Mouse (Mus musculus): ENCODE results near the gene Dhrs11. TPM values are rescaled to one million over a fixed set of nuclear protein-coding genes. Genes with fewer than 3 reads are reported as not detected.
"Not testable (repeated sequence)": the region's sequence is repeated elsewhere in the genome, so short reads cannot be mapped to it uniquely, and the experiment has no call there.

Gene Dhrs11
- polyA plus RNA-seq (2015; fragmentation: Nextera tagmentation; extraction: Ambion mirVana) = 59.0 and 62.3 TPM in 2 replicates

- Histone ChIP-seq H3K36me3 (peaks cover 20% of the 10 kb centered on the region), H3K9me3 (replicated peaks) (no peaks in the 10 kb centered on the region), H3K4me2 (peak within 1 kb of the TSS; percentile 87), H3K9ac (peak within 1 kb of the TSS; percentile 88), H3K27ac (peak within 1 kb of the TSS; percentile 96), H3K27me3 (no peaks in the 10 kb centered on the region), H3K4me1 (replicated peaks) (peaks cover 37% of the 10 kb centered on the region), H3K4me3 (peak within 1 kb of the TSS; percentile 92)
- WGBS = under 1% methylated on average over 62 of the region's 62 CpGs
- peak; percentile 93 for ATAC-seq (replicated peaks; ENCODE audit: insufficient number of reproducible peaks, insufficient read depth, low FRiP score, low read depth)
These were observed at the start of gene Dhrs11 for GRCm38 (mm10) chr11:84828516-84829399. Dhrs11 (minus strand) TSS chr11:84828994.

GRCm38 (mm10) chr11:84876020-84876419 is 47.2 kb upstream of the Dhrs11 start:
- ATAC-seq (replicated peaks; ENCODE audit: insufficient number of reproducible peaks, insufficient read depth, low FRiP score, low read depth); H3K36me3 ChIP-seq; H3K27me3 ChIP-seq; H3K9ac ChIP-seq; H3K4me3 ChIP-seq; H3K9me3 ChIP-seq (replicated peaks); H3K4me2 ChIP-seq; H3K27ac ChIP-seq: not testable (repeated sequence)
- peaks cover 16% of the 10 kb centered on the region for H3K4me1 ChIP-seq (replicated peaks)
- WGBS = 73% methylated on average over 1 of the region's 1 CpGs

- Histone ChIP-seq H3K36me3 (peaks cover 6% of the 10 kb centered on the region; the same call in 1 of the 2 replicates), H3K4me2 (no peak overlapping the region), H3K4me3 (no peak overlapping the region), H3K9me3 (replicated peaks) (no peaks in the 10 kb centered on the region), H3K27me3 (no peaks in the 10 kb centered on the region), H3K9ac (no peak overlapping the region), H3K27ac (no peak overlapping the region), H3K4me1 (replicated peaks) (peaks cover 10% of the 10 kb centered on the region)
- WGBS = 68% methylated on average over 1 of the region's 1 CpGs
- no peak for ATAC-seq (replicated peaks; ENCODE audit: insufficient number of reproducible peaks, insufficient read depth, low FRiP score, low read depth)
These were observed 44.4 kb upstream of the Dhrs11 start for GRCm38 (mm10) chr11:84873042-84873833.

GRCm38 (mm10) chr11:84871548-84872069 is 42.8 kb upstream of the Dhrs11 start:
- no peaks in the 10 kb centered on the region for H3K27me3 ChIP-seq
- peak overlapping the region; percentile 100 for H3K27ac ChIP-seq
- peak overlapping the region; percentile 96 for H3K9ac ChIP-seq
- H3K4me1 ChIP-seq (replicated peaks) = peaks cover 17% of the 10 kb centered on the region
- WGBS = 70% methylated on average over 4 of the region's 4 CpGs
- 0 out of 2 replicates have a peak, but pooled peaks cover 6% of the 10 kb centered on the region for H3K36me3 ChIP-seq
- no peak for ATAC-seq (replicated peaks; ENCODE audit: insufficient number of reproducible peaks, insufficient read depth, low FRiP score, low read depth)
- H3K4me3 ChIP-seq = peak overlapping the region; percentile 84
- no peaks in the 10 kb centered on the region for H3K9me3 ChIP-seq (replicated peaks)
- H3K4me2 ChIP-seq = peak overlapping the region; percentile 64

GRCm38 (mm10) chr11:84871046-84871445 is 42.3 kb upstream of the Dhrs11 start:
- peaks cover 20% of the 10 kb centered on the region for H3K4me1 ChIP-seq (replicated peaks)
- WGBS = under 1% methylated on average over 10 of the region's 10 CpGs

GRCm38 (mm10) chr11:84870337-84871043 is 41.7 kb upstream of the Dhrs11 start, which contains the start of gene Ggnbp2:
Ggnbp2 (minus strand) TSS chr11:84870817.
- Histone ChIP-seq H3K4me2 (peak within 1 kb of the TSS; percentile 81), H3K4me1 (replicated peaks) (peaks cover 23% of the 10 kb centered on the region), H3K27ac (peak within 1 kb of the TSS; percentile 100), H3K27me3 (no peaks in the 10 kb centered on the region), H3K9ac (peak within 1 kb of the TSS; percentile 96), H3K9me3 (replicated peaks) (no peaks in the 10 kb centered on the region), H3K4me3 (peak within 1 kb of the TSS; percentile 84), H3K36me3 (0 out of 2 replicates have a peak, but pooled peaks cover 6% of the 10 kb centered on the region)
- ATAC-seq (replicated peaks; ENCODE audit: insufficient number of reproducible peaks, insufficient read depth, low FRiP score, low read depth) = peak; percentile 88
- WGBS = under 1% methylated on average over 43 of the region's 62 CpGs

More at GRCm38 (mm10) chr11:84871046-84871445, 42.3 kb upstream of the Dhrs11 start:
- Histone ChIP-seq H3K27me3 (no peaks in the 10 kb centered on the region), H3K4me3 (peak overlapping the region; percentile 84), H3K9ac (peak overlapping the region; percentile 96), H3K4me2 (peak overlapping the region; percentile 64), H3K9me3 (replicated peaks) (no peaks in the 10 kb centered on the region), H3K36me3 (0 out of 2 replicates have a peak, but pooled peaks cover 6% of the 10 kb centered on the region), H3K27ac (peak overlapping the region; percentile 100)
- ATAC-seq (replicated peaks; ENCODE audit: insufficient number of reproducible peaks, insufficient read depth, low FRiP score, low read depth) = peak; percentile 36; the same call in 1 of the 2 replicates

- Histone ChIP-seq H3K4me2 (peak overlapping the region; percentile 81), H3K27me3 (no peaks in the 10 kb centered on the region), H3K27ac (peak overlapping the region; percentile 100), H3K36me3 (0 out of 2 replicates have a peak, but pooled peaks cover 6% of the 10 kb centered on the region), H3K9ac (peak overlapping the region; percentile 89), H3K4me1 (replicated peaks) (peaks cover 26% of the 10 kb centered on the region), H3K9me3 (replicated peaks) (no peaks in the 10 kb centered on the region), H3K4me3 (peak overlapping the region; percentile 84)
- under 1% methylated on average over 58 of the region's 61 CpGs for WGBS
- peak; percentile 82 for ATAC-seq (replicated peaks; ENCODE audit: insufficient number of reproducible peaks, insufficient read depth, low FRiP score, low read depth)
These were observed 40.9 kb upstream of the Dhrs11 start for GRCm38 (mm10) chr11:84869537-84870232.

- H3K9me3 ChIP-seq (replicated peaks) = no peaks in the 10 kb centered on the region
- peaks cover 26% of the 10 kb centered on the region for H3K4me1 ChIP-seq (replicated peaks)
- 0 out of 2 replicates have a peak, but pooled peaks cover 6% of the 10 kb centered on the region for H3K36me3 ChIP-seq
- ATAC-seq (replicated peaks; ENCODE audit: insufficient number of reproducible peaks, insufficient read depth, low FRiP score, low read depth) = no peak
- H3K27me3 ChIP-seq = no peaks in the 10 kb centered on the region
- peak overlapping the region; percentile 84 for H3K4me3 ChIP-seq
- peak overlapping the region; percentile 81 for H3K4me2 ChIP-seq
- peak overlapping the region; percentile 100 for H3K27ac ChIP-seq
- peak overlapping the region; percentile 89 for H3K9ac ChIP-seq
- WGBS = 4% methylated on average over 7 of the region's 7 CpGs
These were observed 40.0 kb upstream of the Dhrs11 start for GRCm38 (mm10) chr11:84868786-84869259.

- Histone ChIP-seq H3K9me3 (replicated peaks) (no peaks in the 10 kb centered on the region), H3K4me2 (no peak overlapping the region), H3K27ac (no peak overlapping the region), H3K4me1 (replicated peaks) (peaks cover 26% of the 10 kb centered on the region), H3K36me3 (0 out of 2 replicates have a peak, but pooled peaks cover 6% of the 10 kb centered on the region), H3K27me3 (no peaks in the 10 kb centered on the region), H3K9ac (no peak overlapping the region), H3K4me3 (no peak overlapping the region)
- 84% methylated on average over 2 of the region's 2 CpGs for WGBS
- ATAC-seq (replicated peaks; ENCODE audit: insufficient number of reproducible peaks, insufficient read depth, low FRiP score, low read depth) = no peak
These were observed 38.8 kb upstream of the Dhrs11 start for GRCm38 (mm10) chr11:84867586-84867985.

GRCm38 (mm10) chr11:84865268-84865667 is 36.5 kb upstream of the Dhrs11 start:
- Histone ChIP-seq H3K9me3 (replicated peaks) (no peaks in the 10 kb centered on the region), H3K4me1 (replicated peaks) (peaks cover 22% of the 10 kb centered on the region), H3K4me2 (no peak overlapping the region), H3K9ac (no peak overlapping the region), H3K36me3 (peaks cover 17% of the 10 kb centered on the region), H3K4me3 (no peak overlapping the region), H3K27ac (no peak overlapping the region), H3K27me3 (no peaks in the 10 kb centered on the region)
- 46% methylated on average over 2 of the region's 2 CpGs for WGBS
- no peak for ATAC-seq (replicated peaks; ENCODE audit: insufficient number of reproducible peaks, insufficient read depth, low FRiP score, low read depth)
